Mouse (Mus musculus) B cell, adult 2 months (primary cell): Measurements from ENCODE around the gene Pbx2.

ENCODE experiments used
- DNase-seq, 2 experiments: peaks; one replicate each; pipeline ENCODE4 v3.0.0; 2022

The Pbx2 gene

DNA sequence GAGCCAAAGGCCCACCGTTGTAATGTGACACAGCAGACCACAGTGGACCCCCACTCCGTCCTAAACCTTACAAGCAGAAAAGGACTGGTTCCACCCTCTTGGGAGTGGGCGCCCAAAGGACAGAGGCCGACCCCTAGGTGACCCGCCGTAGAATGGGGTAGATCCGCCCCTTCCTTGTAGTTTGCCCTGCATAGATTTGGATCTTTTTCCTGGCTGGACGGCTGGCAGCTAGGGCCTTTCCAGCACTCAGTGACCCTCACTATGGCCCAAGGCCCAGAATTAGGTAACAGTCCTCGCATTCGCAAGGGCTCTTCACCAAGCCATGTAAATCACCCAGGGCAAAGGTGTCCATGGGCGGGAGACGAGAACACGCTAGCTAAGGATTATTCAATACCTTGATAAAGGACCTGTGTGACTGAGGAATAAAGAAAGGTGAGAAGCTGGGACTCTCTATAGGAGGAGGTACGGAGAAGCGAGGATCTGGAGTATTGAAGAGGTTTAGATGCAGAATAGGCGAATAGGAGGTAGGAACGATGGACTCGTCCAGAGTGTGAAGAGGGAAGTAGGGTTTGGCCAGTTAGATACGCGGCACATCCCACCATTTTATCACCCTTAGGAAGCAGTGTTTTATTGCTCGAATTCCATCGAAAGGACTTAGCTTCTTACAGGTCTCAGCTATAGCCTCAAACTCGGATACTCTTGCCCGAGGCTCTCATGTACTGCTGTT is 13.6 kb downstream of the Pbx2 start:
- DNase-seq: peak in 1 of 2 experiments; percentile 31

DNA sequence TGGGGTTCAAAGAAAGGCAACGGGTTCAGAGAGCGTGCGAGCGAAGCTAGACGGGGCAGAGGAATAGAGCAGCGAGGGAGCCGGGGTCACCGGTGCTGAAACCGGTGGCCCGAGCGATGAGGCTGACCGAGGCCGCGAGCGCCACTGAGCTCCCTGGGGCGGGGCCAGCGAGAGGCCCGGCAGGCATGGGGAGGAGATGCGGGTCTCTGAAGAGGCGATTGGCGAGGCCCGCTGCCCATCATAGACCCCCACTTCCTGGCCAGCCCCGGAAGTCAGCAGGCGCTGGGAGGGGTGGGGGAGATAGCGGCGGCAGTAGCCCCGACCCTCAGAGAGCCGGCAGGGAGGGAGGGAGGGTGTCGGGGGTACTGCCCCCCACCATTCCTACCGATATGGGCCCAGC is 14.5 kb downstream of the Pbx2 start:
- DNase-seq: peak; percentile 90

DNA sequence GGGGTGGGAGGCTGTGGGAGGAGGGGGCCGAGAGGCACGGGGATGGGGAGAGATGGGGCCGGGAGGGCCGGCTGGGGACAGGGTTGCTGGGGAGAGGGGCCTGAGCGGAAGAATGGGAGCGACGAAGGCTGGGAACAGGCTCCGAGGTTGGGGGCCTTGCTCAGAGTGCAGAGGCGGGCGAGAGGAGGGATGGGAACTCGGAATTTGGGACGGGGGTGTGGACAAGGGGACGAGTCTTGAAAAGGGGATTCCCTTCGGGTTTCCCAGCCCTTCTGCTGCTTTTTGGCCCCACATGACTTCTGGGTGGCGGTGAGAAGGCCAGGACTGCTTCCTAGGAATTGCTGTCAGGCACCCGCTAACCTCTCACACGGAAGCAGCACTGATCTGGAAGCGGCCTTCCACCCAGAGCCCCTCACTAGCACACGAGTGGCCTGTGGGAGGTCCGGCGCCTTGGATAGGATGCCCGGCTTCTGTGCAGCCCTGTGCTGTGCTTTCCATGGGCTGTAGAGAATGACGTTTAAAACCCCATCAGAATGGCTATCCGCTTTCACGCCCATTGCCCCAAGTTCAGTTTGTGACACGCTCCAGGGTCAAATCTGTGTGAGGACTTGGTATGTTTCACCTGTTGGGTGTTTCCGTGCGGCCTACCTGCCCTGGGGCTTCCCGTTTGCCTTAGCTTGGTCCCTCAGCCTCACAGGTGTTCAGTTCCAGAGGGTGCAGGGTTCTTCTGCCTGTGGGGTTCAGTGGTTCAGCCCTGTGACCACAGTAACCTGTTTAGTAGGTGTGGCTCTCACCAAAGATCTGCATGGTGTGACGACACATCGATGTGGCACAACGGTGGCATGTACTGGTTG is 15.3 kb downstream of the Pbx2 start:
- no peak for DNase-seq

DNA sequence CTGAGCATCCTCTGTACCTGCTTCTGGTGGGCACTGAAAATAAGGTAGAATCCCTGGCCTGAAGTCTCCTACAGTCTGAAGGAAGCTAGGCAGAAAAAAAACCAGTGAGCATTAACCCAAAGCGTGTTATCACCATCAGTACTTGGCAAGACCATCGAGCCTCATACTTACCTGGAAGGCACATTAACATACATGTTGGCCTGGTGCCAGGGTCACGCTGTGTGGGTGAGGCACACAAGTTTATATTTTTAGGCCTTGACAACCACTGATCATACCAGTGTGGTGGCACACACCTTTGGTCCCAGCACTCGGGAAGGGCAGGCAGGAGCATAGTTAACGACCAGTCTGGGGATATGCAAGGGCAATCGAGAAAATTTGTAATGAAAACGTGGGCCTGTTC is 16.9 kb downstream of the Pbx2 start:
- DNase-seq: no peak

- no peak for DNase-seq
Measured at GRCm38 (mm10) chr17:34611050-34611449, 20.0 kb downstream of the Pbx2 start.

- DNase-seq: no peak
Measured at GRCm38 (mm10) chr17:34613054-34613645, 22.1 kb downstream of the Pbx2 start.

DNA sequence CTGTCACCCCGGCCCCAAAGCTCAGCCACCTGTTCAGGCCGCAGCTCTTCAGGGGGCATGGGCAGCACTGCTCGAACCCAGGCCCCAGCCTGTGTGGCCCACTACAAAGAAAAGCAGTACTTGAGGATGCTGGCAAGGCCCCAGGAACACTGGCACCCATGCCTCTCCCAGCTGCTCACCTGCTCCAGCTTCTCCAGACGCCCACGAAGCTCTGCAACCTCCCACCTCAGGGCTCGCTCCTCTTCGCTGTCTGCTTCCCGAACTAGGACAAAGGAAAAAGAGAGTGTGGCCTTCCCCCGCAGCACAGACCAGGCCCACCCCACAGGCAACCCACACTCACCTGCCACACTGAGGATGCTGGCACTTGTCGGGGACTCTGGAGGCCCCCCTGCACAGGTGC is 22.8 kb downstream of the Pbx2 start:
- DNase-seq: no peak

DNA sequence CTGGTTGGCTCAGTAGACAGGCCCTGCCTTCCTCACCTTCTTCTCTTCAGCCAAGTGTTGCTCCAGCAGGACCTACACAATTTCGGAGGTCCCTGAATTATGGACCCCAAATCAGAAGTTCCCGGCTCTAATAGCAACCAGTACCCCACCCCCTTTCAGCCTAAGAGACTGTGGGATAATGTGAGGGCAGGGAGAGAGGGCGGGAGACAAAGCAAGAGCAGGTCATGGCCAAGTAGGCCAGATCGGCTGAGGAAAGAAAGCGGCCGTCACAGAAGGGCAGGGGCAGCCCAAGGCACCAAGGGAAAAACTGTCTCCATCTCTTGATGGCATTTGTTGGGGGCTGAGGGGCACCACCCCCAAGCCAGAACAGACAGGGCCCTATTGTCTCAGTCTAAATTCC is 24.8 kb downstream of the Pbx2 start, which contains the start of gene Egfl8:
Egfl8 (minus strand) TSS at position 101 of the 400 bp plus-strand sequence.
- DNase-seq: no peak

DNA sequence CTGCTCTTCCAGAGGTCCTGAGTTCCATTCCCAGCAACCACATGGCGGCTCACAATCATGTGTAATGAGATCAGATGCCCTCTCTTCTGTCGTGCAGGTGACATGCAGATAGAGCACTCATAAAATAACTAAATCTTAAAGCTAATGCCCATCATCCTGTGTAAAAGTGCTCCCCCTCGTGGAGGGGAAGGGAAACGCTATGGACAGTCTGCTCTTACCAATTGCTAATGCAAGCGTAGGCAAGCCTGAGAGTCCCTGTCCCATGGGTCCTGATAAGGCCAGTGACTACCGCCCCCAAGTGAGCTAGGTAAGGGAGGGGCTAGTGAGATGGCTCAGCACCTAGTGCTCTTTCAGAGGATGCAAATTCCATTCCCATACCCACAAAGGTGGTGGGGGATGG is 27.9 kb downstream of the Pbx2 start:
- DNase-seq: peak; percentile 90 to 92

- DNase-seq: no peak
Measured at GRCm38 (mm10) chr17:34621006-34621405, 29.9 kb downstream of the Pbx2 start.

DNA sequence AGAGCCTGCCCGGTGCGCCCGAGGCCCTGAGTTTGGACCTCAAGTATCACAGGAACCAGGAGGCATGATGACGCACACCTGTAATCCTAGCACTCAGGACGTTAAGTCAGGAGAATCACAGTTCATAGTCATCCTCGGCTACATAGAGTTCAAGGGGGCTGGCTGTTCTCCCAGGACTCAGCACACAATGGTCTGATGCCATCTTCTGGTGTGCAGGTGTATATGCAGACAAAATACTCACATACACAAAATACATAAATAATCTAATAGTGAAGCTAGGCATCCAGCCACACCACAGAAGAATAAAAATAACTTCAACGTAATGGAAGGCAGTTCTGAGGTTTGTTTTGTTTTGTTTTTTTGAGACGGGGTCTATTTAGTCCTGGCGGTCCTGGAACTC is 32.1 kb downstream of the Pbx2 start:
- no peak for DNase-seq

DNA sequence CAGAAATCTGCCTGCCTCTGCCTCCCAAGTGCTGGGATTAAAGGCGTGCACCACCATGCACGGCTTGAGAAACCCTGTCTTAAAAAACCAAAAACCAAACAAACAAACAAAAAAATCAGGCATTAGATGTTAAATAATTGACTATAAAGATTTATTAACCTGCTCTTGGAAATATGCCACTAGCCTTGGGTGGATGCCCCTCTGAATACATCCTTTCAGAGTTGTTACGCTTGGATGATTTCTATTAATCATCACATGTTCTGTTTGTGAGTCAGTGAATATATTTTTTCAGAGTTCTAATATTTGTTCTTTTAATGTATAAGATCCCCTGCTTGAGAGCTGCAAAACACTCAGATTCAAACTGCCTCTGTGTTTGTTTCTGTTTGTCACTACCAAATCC is 33.9 kb downstream of the Pbx2 start:
- DNase-seq: no peak

DNA sequence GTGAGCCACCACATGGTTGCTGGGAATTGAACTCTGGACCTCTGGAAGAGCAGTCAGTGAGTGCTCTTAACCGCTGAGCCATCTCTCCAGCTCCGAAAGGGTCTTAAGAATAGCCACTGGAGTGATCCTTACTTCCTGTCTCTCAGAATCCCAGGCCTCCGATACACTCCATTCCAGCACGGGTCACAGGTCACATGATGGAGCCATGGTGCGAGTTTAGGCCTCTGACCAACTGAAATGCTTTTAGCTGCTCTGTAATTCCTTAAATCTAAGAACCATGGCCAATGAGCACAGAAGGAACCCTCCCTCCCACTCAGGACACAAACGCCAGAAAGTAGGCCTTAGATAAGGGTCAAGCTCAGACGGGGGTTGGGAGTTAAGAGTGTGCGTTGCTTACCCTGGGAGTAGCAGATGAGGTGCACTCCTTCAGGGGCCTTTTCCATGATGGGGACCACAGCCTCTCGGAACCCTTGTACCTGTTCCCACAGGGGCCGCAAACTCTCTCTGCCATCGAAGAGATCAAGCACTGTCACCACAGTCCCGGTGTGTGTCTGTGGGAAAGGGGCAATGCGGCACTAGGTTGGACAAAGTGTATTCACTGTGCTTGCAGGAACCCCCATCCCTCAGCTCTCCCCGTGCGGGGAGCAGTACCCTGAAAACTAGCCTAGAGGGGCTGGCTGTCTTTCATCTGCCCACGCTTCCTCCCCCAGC is 35.2 kb downstream of the Pbx2 start:
- no peak for DNase-seq

DNA sequence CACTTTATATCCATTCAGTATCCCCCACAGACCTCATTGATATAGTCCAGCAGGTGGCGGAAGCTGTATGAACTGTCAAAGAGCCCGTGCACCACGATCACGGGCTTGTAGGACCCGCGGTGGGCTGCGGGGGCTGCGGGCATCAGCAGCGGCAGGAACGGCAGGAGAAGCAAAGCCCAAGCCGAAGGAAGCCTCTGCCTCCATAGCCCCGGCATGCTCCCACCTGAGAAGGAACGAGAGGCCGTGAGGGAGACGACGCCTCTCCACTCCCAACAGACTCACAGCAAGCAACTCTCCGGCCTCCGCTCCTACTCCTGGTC is 35.7 kb downstream of the Pbx2 start:
- peak in 1 of 2 experiments; percentile 47 for DNase-seq

DNA sequence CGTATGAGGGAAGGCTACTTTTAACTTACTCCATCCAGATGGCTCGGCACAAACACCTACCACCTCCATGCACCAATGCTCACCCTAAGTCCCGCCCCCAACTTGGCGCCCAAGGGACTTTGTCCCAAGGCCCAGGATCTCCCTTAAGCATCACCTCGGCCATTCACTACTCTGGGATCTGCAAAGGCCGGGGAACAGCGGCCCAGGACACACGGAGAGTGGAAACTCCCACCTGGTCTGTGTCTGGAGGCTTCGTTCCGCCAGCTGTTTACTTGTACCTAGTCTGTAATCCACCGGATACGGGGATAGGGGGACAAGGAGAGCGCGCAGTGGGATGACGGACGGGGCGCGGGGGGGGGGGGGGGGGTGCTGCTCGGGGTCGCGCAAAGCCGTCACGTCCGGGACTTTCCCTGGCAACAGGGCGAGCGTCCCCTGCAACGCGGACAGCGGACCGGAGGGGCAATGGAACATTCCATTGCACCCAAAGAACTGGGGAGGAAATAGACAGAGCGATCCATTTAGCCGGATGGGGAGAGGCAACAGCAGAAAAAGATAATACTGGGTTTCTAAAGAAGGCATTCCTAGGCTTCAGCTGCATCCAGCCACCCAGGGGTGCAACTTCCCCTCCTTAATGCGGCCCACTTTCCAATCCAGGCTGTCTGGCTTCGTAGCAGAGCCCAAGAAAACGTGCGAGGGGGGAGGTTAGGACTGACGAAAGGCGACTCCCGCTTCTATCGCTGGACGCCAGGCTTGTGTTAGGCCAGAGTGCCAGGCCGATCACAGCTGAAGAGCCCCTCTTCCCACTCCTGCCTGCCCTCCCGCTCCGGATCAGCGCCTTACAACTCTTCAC is 36.3 kb downstream of the Pbx2 start:
- peak; percentile 47 for DNase-seq

- peak in 1 of 2 experiments; percentile 23 for DNase-seq
Measured at GRCm38 (mm10) chr17:34627943-34628643, 37.0 kb downstream of the Pbx2 start, which contains the start of gene Ppt2. Gene Ppt2, minus strand, starts transcription at chr17:34628510.

- DNase-seq: no peak
Measured at GRCm38 (mm10) chr17:34628644-34628967, 37.5 kb downstream of the Pbx2 start.

DNA sequence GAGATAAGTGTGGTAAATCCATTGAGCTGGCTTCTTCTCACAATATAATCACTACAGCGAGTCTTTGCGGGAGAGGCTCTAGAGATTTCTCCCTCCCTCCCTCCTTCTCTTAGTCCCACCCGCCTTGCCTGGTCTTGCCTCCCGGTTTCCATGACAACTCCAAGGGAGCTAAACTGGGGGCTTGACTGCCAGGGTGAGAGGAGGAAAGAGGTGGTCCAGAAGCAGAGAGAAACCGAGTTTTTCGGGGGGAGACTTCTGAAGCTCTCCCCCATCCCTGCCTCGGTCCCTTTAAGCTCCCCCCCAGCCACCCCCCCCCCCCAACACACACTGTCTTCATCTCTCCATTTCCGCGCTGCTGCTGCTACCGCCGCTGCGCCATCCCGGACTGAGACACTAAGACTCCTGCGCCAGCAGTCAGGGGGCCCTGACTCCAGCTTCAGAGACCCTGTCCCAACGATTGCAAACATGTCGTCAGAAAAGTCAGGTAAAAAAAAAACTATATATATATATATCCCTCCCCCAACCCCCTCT is 38.2 kb downstream of the Pbx2 start, which contains the start of gene Prrt1:
Prrt1 (plus strand) TSS at position 313 of the 531 bp plus-strand sequence.
- no peak for DNase-seq

- peak; percentile 27 to 36 for DNase-seq
Measured at GRCm38 (mm10) chr17:34629796-34630603, 38.9 kb downstream of the Pbx2 start.

- DNase-seq: peak in 1 of 2 experiments; percentile 24
Measured at GRCm38 (mm10) chr17:34630761-34631301, 39.8 kb downstream of the Pbx2 start.
